Mouse (Mus musculus) hindlimb bud, embryonic 11.5 days (tissue): ENCODE measurements around the gene Hmgxb4.
A peak's percentile ranks its signal among the peaks of the same experiment; 100 is the strongest.

Experiments used
- DNase-seq: peaks from one replicate; pipeline ENCODE4 v3.0.0-alpha.2; 2012; ENCODE audit warnings: low read depth, low spot score; ENCODE audit errors: extremely low spot score

Hmgxb4 gene

GRCm38 (mm10) chr8:75067287-75067686, 74.1 kb downstream of the Hmgxb4 start:
- no peak for DNase-seq

- no peak for DNase-seq
These were observed 77.1 kb downstream of the Hmgxb4 start for GRCm38 (mm10) chr8:75070297-75070696.

- DNase-seq, result peak; percentile 84
These were observed 78.6 kb downstream of the Hmgxb4 start for GRCm38 (mm10) chr8:75071627-75072346.

GRCm38 (mm10) chr8:75074876-75075275, 81.7 kb downstream of the Hmgxb4 start:
- DNase-seq, result no peak

GRCm38 (mm10) chr8:75078215-75078614, 85.1 kb downstream of the Hmgxb4 start:
- DNase-seq, result no peak

GRCm38 (mm10) chr8:75078851-75079250, 85.7 kb downstream of the Hmgxb4 start:
- DNase-seq, result no peak
